Mouse (Mus musculus) heart, adult 2 months (tissue): Measurements from ENCODE around the gene Ahdc1. TPM values are rescaled to one million over a fixed set of nuclear protein-coding genes. Genes with fewer than 3 reads are reported as not detected.

ENCODE experiments used
- DNase-seq, 2 experiments: peaks; one replicate each; pipeline ENCODE4 v3.0.0; 2021
- H3K27ac ChIP-seq: fragments of 200-600 bp; 2 replicates; pipeline ENCODE4 v1.8.1; 2022
- H3K27me3 ChIP-seq: fragments of 200-500 bp; 2 replicates; pipeline ENCODE4 v1.6.1; 2012; ENCODE audit warnings: mild to moderate bottlenecking, low read length, inconsistent platforms, mixed read lengths; ENCODE audit not compliant: control insufficient read depth, insufficient read depth
- H3K36me3 ChIP-seq: fragments of 200-500 bp; 2 replicates; pipeline ENCODE4 v1.6.1; 2012; ENCODE audit warnings: low read length, inconsistent platforms; ENCODE audit not compliant: control insufficient read depth, insufficient read depth
- H3K4me1 ChIP-seq: fragments of 200-500 bp; 2 replicates; pipeline ENCODE4 v1.6.1; 2011; ENCODE audit warnings: low read length; ENCODE audit not compliant: control insufficient read depth, insufficient read depth
- H3K4me3 ChIP-seq: fragments of 200-600 bp; 2 replicates; pipeline ENCODE4 v1.8.1; 2022
- H3K79me2 ChIP-seq: fragments of 200-500 bp; replicated peaks from 2 replicates; pipeline ENCODE4 v1.6.1; 2012; ENCODE audit warnings: mild to moderate bottlenecking, inconsistent platforms, low read length, moderate library complexity, mixed read lengths; ENCODE audit not compliant: control insufficient read depth, insufficient read depth
- H3K9ac ChIP-seq: fragments of 200-500 bp; 2 replicates; pipeline ENCODE4 v1.6.1; 2012; ENCODE audit warnings: low read depth, mild to moderate bottlenecking, control low read depth, inconsistent platforms, low read length, mixed read lengths
- CTCF ChIP-seq: fragments of 200-600 bp; IDR thresholded peaks from 2 replicates; pipeline ENCODE4 v1.8.1; 2022; ENCODE audit warnings: antibody characterized with exemption, mild to moderate bottlenecking, moderate library complexity
- EP300 ChIP-seq: fragments of 200-500 bp; IDR thresholded peaks from 2 replicates; pipeline ENCODE4 v1.6.1; 2011; ENCODE audit warnings: low read depth, low read length, control low read depth; ENCODE audit not compliant: insufficient read depth
- POLR2A ChIP-seq: fragments of 200-500 bp; IDR thresholded peaks from 2 replicates; pipeline ENCODE4 v1.6.1; 2011; ENCODE audit warnings: mild to moderate bottlenecking, low read depth, low read length, control low read depth; ENCODE audit not compliant: insufficient read depth
- WGBS: fragments of 180-500 bp; shearing (Covaris S2); methylation state at CpG from one replicate; pipeline ENCODE4 v1.1.7; 2018; 5-methylcytosine and 5-hydroxymethylcytosine counted together
- intact Hi-C: fragments of 180-260 bp; cut with DNase I; formaldehyde crosslinking; loops from one replicate; pipeline ENCODE4 v1.15.1; 2025
- polyA plus RNA-seq: library from polyadenylated mRNA; depleted of rRNA; stranded (reverse); fragments of >200 nt; gene quantifications from 2 replicates; pipeline ENCODE4 v1.2.3, GENCODE M21; 2012
- total RNA-seq, 2 experiments: library from RNA; stranded (reverse); gene quantifications; 2 replicates each; pipeline ENCODE4 v1.2.3; 2021

The Ahdc1 gene
- total and polyA plus RNA-seq, 3 experiments: 21.8 to 50.9 (median 42.6) TPM

GRCm38 (mm10) chr4:133065894-133066386 lies 54.9 kb downstream of the Ahdc1 start:
- Histone ChIP-seq H3K27ac (no peak overlapping the region), H3K79me2 (0 out of 2 replicates have a peak, but pooled peaks cover 3% of the 10 kb centered on the region), H3K4me1 (peaks cover 5% of the 10 kb centered on the region), H3K9ac (no peak overlapping the region), H3K27me3 (no peaks in the 10 kb centered on the region), H3K4me3 (no peak overlapping the region), H3K36me3 (peaks cover 4% of the 10 kb centered on the region; the same call in 1 of the 2 replicates)
- 89% methylated on average over 14 of the region's 14 CpGs for WGBS
- TF ChIP-seq CTCF (peak; percentile 35; the same call in 1 of the 2 replicates), POLR2A (no peak), EP300 (no peak)
- intact Hi-C loops: no loop called here
- no peak for DNase-seq

- Histone ChIP-seq H3K36me3 (peaks cover 4% of the 10 kb centered on the region; the same call in 1 of the 2 replicates), H3K79me2 (no peaks in the 10 kb centered on the region), H3K27me3 (no peaks in the 10 kb centered on the region), H3K4me1 (peaks cover 6% of the 10 kb centered on the region), H3K4me3 (no peak overlapping the region), H3K9ac (no peak overlapping the region), H3K27ac (no peak overlapping the region; the same call in 1 of the 2 replicates)
- WGBS: 63% methylated on average over 12 of the region's 12 CpGs
- DNase-seq: peak in 1 of 2 experiments; percentile 68
- TF ChIP-seq EP300 (no peak), CTCF (no peak), POLR2A (no peak)
- intact Hi-C loops: no loop called here
Observed at GRCm38 (mm10) chr4:133068400-133069138, 57.5 kb downstream of the Ahdc1 start.

GRCm38 (mm10) chr4:133070388-133070787 lies 59.3 kb downstream of the Ahdc1 start:
- DNase-seq: no peak
- no peak overlapping the region for H3K4me3 ChIP-seq
- no peak overlapping the region for H3K9ac ChIP-seq
- intact Hi-C loops: no loop called here
- peaks cover 4% of the 10 kb centered on the region; the same call in 1 of the 2 replicates for H3K36me3 ChIP-seq
- no peaks in the 10 kb centered on the region for H3K27me3 ChIP-seq
- WGBS: 68% methylated on average over 3 of the region's 3 CpGs
- peaks cover 12% of the 10 kb centered on the region for H3K4me1 ChIP-seq
- TF ChIP-seq POLR2A (no peak), EP300 (no peak), CTCF (no peak)
- H3K79me2 ChIP-seq: no peaks in the 10 kb centered on the region
- peak overlapping the region; percentile 26 for H3K27ac ChIP-seq

GRCm38 (mm10) chr4:133070821-133071372 lies 59.8 kb downstream of the Ahdc1 start:
- no peak for DNase-seq
- Histone ChIP-seq H3K4me3 (no peak overlapping the region), H3K36me3 (peaks cover 4% of the 10 kb centered on the region; the same call in 1 of the 2 replicates), H3K9ac (no peak overlapping the region), H3K79me2 (no peaks in the 10 kb centered on the region), H3K4me1 (peaks cover 12% of the 10 kb centered on the region), H3K27ac (peak overlapping the region; percentile 26; the same call in 1 of the 2 replicates), H3K27me3 (no peaks in the 10 kb centered on the region)
- no peak for TF ChIP-seq CTCF
- TF ChIP-seq EP300: no peak
- no peak for TF ChIP-seq POLR2A
- intact Hi-C loops: no loop called here
- 69% methylated on average over 5 of the region's 5 CpGs for WGBS

- no peak overlapping the region for H3K9ac ChIP-seq
- H3K36me3 ChIP-seq: no peaks in the 10 kb centered on the region; the same call in 1 of the 2 replicates
- 50% methylated on average over 8 of the region's 8 CpGs for WGBS
- H3K4me1 ChIP-seq: peaks cover 9% of the 10 kb centered on the region
- intact Hi-C loops: no loop called here
- no peak for DNase-seq
- TF ChIP-seq POLR2A (no peak), EP300 (no peak), CTCF (no peak)
- no peaks in the 10 kb centered on the region for H3K27me3 ChIP-seq
- no peaks in the 10 kb centered on the region for H3K79me2 ChIP-seq
- H3K4me3 ChIP-seq: no peak overlapping the region
- H3K27ac ChIP-seq: no peak overlapping the region; the same call in 1 of the 2 replicates
Observed at GRCm38 (mm10) chr4:133073192-133073591, 62.1 kb downstream of the Ahdc1 start.
